Mouse (Mus musculus): Measurements from ENCODE around the gene Mepe.
A peak's percentile ranks its signal among the peaks of the same experiment; 100 is the strongest.

Gene Mepe

GRCm38 (mm10) chr5:104325029-104325428 lies at the start of gene Mepe:
TSS of gene Mepe (plus strand) at chr5:104325329.
- no peak for DNase-seq (ENCODE audit: low read depth, low spot score)

- DNase-seq (ENCODE audit: low read depth, low spot score), result no peak
Observed at GRCm38 (mm10) chr5:104294201-104294600, 30.9 kb upstream of the Mepe start.

GRCm38 (mm10) chr5:104298994-104299393 lies 26.1 kb upstream of the Mepe start, which contains the start of gene Ibsp:
TSS of gene Ibsp (plus strand) at chr5:104299171.
- DNase-seq (ENCODE audit: low read depth, low spot score), result no peak

GRCm38 (mm10) chr5:104314073-104314472 lies 11.1 kb upstream of the Mepe start:
- no peak for DNase-seq (ENCODE audit: low read depth, low spot score)

- DNase-seq (ENCODE audit: low read depth, low spot score), result no peak
Observed at GRCm38 (mm10) chr5:104326884-104327283, 1.8 kb downstream of the Mepe start.

GRCm38 (mm10) chr5:104327389-104327788 lies 2.3 kb downstream of the Mepe start:
- DNase-seq (ENCODE audit: low read depth, low spot score), result no peak

- no peak for DNase-seq (ENCODE audit: low read depth, low spot score)
Observed at GRCm38 (mm10) chr5:104327876-104328275, 2.7 kb downstream of the Mepe start.

GRCm38 (mm10) chr5:104328317-104328850 lies 3.3 kb downstream of the Mepe start:
- DNase-seq (ENCODE audit: low read depth, low spot score), result no peak

- DNase-seq (ENCODE audit: low read depth, low spot score), result no peak
Observed at GRCm38 (mm10) chr5:104329381-104329780, 4.3 kb downstream of the Mepe start.

- no peak for DNase-seq (ENCODE audit: low read depth, low spot score)
Observed at GRCm38 (mm10) chr5:104330088-104330487, 5.0 kb downstream of the Mepe start.

- DNase-seq (ENCODE audit: low read depth, low spot score), result no peak
Observed at GRCm38 (mm10) chr5:104332296-104332695, 7.2 kb downstream of the Mepe start.

GRCm38 (mm10) chr5:104333231-104333640 lies 8.1 kb downstream of the Mepe start:
- DNase-seq (ENCODE audit: low read depth, low spot score), result peak; percentile 54

- DNase-seq (ENCODE audit: low read depth, low spot score), result no peak
Observed at GRCm38 (mm10) chr5:104333643-104334042, 8.5 kb downstream of the Mepe start.

- no peak for DNase-seq (ENCODE audit: low read depth, low spot score)
Observed at GRCm38 (mm10) chr5:104334516-104334915, 9.4 kb downstream of the Mepe start.

- DNase-seq (ENCODE audit: low read depth, low spot score), result no peak
Observed at GRCm38 (mm10) chr5:104335962-104336361, 10.8 kb downstream of the Mepe start.

GRCm38 (mm10) chr5:104337491-104337890 lies 12.4 kb downstream of the Mepe start:
- DNase-seq (ENCODE audit: low read depth, low spot score), result no peak

GRCm38 (mm10) chr5:104339009-104339408 lies 13.9 kb downstream of the Mepe start:
- DNase-seq (ENCODE audit: low read depth, low spot score), result no peak

- DNase-seq (ENCODE audit: low read depth, low spot score), result peak; percentile 31
Observed at GRCm38 (mm10) chr5:104339706-104340512, 14.8 kb downstream of the Mepe start.

GRCm38 (mm10) chr5:104340513-104340829 lies 15.3 kb downstream of the Mepe start:
- DNase-seq (ENCODE audit: low read depth, low spot score), result no peak

GRCm38 (mm10) chr5:104342881-104343280 lies 17.8 kb downstream of the Mepe start:
- no peak for DNase-seq (ENCODE audit: low read depth, low spot score)

- DNase-seq (ENCODE audit: low read depth, low spot score), result peak; percentile 33
Observed at GRCm38 (mm10) chr5:104344526-104345240, 19.6 kb downstream of the Mepe start.

- DNase-seq (ENCODE audit: low read depth, low spot score), result peak; percentile 45
Observed at GRCm38 (mm10) chr5:104345241-104345630, 20.1 kb downstream of the Mepe start.

GRCm38 (mm10) chr5:104351041-104351440 lies 25.9 kb downstream of the Mepe start:
- DNase-seq (ENCODE audit: low read depth, low spot score), result no peak

All from A20 (cell line).